Mouse (Mus musculus) E14TG2a.4 (cell line): ENCODE results near the gene Fbxl7.

Source experiments
- H3K27me3 ChIP-seq: 2 replicates; pipeline ENCODE4 v1.6.1; 2014; ENCODE audit warnings: low read length, control low read depth; ENCODE audit not compliant: insufficient read depth
- H3K36me3 ChIP-seq: 2 replicates; pipeline ENCODE4 v1.6.1; 2014; ENCODE audit warnings: low read length, control low read depth; ENCODE audit not compliant: insufficient read depth
- H3K4me1 ChIP-seq: replicated peaks from 2 replicates; pipeline ENCODE4 v1.6.1; 2014; ENCODE audit warnings: low read depth, low read length, control low read depth
- H3K4me3 ChIP-seq: replicated peaks from 2 replicates; pipeline ENCODE4 v1.5.1; 2014; ENCODE audit warnings: mild to moderate bottlenecking, low read length
- H3K9me3 ChIP-seq: 2 replicates; pipeline ENCODE4 v1.6.1; 2014; ENCODE audit warnings: low read length, control low read depth
- CTCF ChIP-seq: conservative IDR thresholded peaks from 2 replicates; pipeline ENCODE4 v1.5.1; 2014; ENCODE audit warnings: low read length
- NANOG ChIP-seq: IDR thresholded peaks from 2 replicates; pipeline ENCODE4 v1.6.1; 2014; ENCODE audit warnings: borderline replicate concordance, low read length, mixed read lengths
- POU5F1 ChIP-seq: IDR thresholded peaks from 2 replicates; pipeline ENCODE4 v1.6.1; 2014; ENCODE audit warnings: low read length, borderline replicate concordance

Fbxl7 gene

GRCm38 (mm10) chr15:26895251-26895711, at the start of gene Fbxl7:
TSS of gene Fbxl7 (minus strand) at chr15:26895580.
- H3K4me1 ChIP-seq: peaks cover 9% of the 10 kb centered on the region
- no peaks in the 10 kb centered on the region for H3K36me3 ChIP-seq
- TF ChIP-seq POU5F1 (no peak), CTCF (no peak), NANOG (no peak)
- peaks cover 43% of the 10 kb centered on the region for H3K9me3 ChIP-seq
- peaks cover 28% of the 10 kb centered on the region for H3K27me3 ChIP-seq
- peak within 1 kb of the TSS; percentile 87 for H3K4me3 ChIP-seq

GRCm38 (mm10) chr15:26922026-26922425, 26.6 kb upstream of the Fbxl7 start:
- TF ChIP-seq POU5F1 (no peak), NANOG (no peak), CTCF (no peak)
- H3K36me3 ChIP-seq: no peaks in the 10 kb centered on the region
- H3K4me3 ChIP-seq: no peak overlapping the region
- 0 out of 2 replicates have a peak, but pooled peaks cover 4% of the 10 kb centered on the region for H3K27me3 ChIP-seq
- H3K4me1 ChIP-seq: no peaks in the 10 kb centered on the region
- H3K9me3 ChIP-seq: 0 out of 2 replicates have a peak, but pooled peaks cover 5% of the 10 kb centered on the region

GRCm38 (mm10) chr15:26913427-26913826, 18.0 kb upstream of the Fbxl7 start:
- Histone ChIP-seq H3K36me3 (no peaks in the 10 kb centered on the region), H3K4me1 (no peaks in the 10 kb centered on the region), H3K9me3 (peaks cover 42% of the 10 kb centered on the region), H3K27me3 (no peaks in the 10 kb centered on the region), H3K4me3 (no peak overlapping the region)
- no peak for TF ChIP-seq POU5F1
- no peak for TF ChIP-seq CTCF
- TF ChIP-seq NANOG: no peak

- Histone ChIP-seq H3K27me3 (peaks cover 28% of the 10 kb centered on the region), H3K9me3 (peaks cover 39% of the 10 kb centered on the region), H3K4me1 (peaks cover 9% of the 10 kb centered on the region), H3K4me3 (peak overlapping the region; percentile 87), H3K36me3 (no peaks in the 10 kb centered on the region)
- TF ChIP-seq POU5F1: no peak
- TF ChIP-seq NANOG: no peak
- TF ChIP-seq CTCF: no peak
Observed at GRCm38 (mm10) chr15:26895761-26896160, 381 bp upstream of the Fbxl7 start.

GRCm38 (mm10) chr15:26894801-26895229, 565 bp downstream of the Fbxl7 start:
- TF ChIP-seq POU5F1: no peak
- no peak for TF ChIP-seq NANOG
- no peak for TF ChIP-seq CTCF
- H3K36me3 ChIP-seq: no peaks in the 10 kb centered on the region
- peaks cover 9% of the 10 kb centered on the region for H3K4me1 ChIP-seq
- peaks cover 28% of the 10 kb centered on the region for H3K27me3 ChIP-seq
- H3K9me3 ChIP-seq: peaks cover 47% of the 10 kb centered on the region
- peak overlapping the region; percentile 87 for H3K4me3 ChIP-seq

GRCm38 (mm10) chr15:26894031-26894655, 1.2 kb downstream of the Fbxl7 start:
- peaks cover 28% of the 10 kb centered on the region for H3K27me3 ChIP-seq
- peaks cover 9% of the 10 kb centered on the region for H3K4me1 ChIP-seq
- H3K36me3 ChIP-seq: no peaks in the 10 kb centered on the region
- H3K4me3 ChIP-seq: peak overlapping the region; percentile 87
- peaks cover 45% of the 10 kb centered on the region for H3K9me3 ChIP-seq
- no peak for TF ChIP-seq NANOG
- TF ChIP-seq CTCF: no peak
- no peak for TF ChIP-seq POU5F1

- H3K4me3 ChIP-seq: no peak overlapping the region
- H3K36me3 ChIP-seq: no peaks in the 10 kb centered on the region
- peaks cover 9% of the 10 kb centered on the region for H3K4me1 ChIP-seq
- TF ChIP-seq POU5F1 (no peak), NANOG (no peak), CTCF (no peak)
- peaks cover 38% of the 10 kb centered on the region for H3K9me3 ChIP-seq
- peaks cover 28% of the 10 kb centered on the region for H3K27me3 ChIP-seq
Observed at GRCm38 (mm10) chr15:26893136-26893535, 2.2 kb downstream of the Fbxl7 start.

- Histone ChIP-seq H3K36me3 (no peaks in the 10 kb centered on the region), H3K4me1 (peaks cover 9% of the 10 kb centered on the region), H3K9me3 (peaks cover 36% of the 10 kb centered on the region), H3K4me3 (no peak overlapping the region), H3K27me3 (peaks cover 16% of the 10 kb centered on the region)
- no peak for TF ChIP-seq NANOG
- TF ChIP-seq POU5F1: no peak
- no peak for TF ChIP-seq CTCF
Observed at GRCm38 (mm10) chr15:26889971-26890370, 5.4 kb downstream of the Fbxl7 start.
